Mouse (Mus musculus): ENCODE data around the gene Parpbp. TPM values are rescaled to one million over a fixed set of nuclear protein-coding genes. Genes with fewer than 3 reads are reported as not detected.

Parpbp gene
- polyA plus RNA-seq, 1 experiment = 0.16 TPM

GRCm38 (mm10) chr10:88113290-88113689 lies 33.5 kb downstream of the Parpbp start:
- H3K4me1 ChIP-seq = no peaks in the 10 kb centered on the region
- peaks cover 30% of the 10 kb centered on the region for H3K36me3 ChIP-seq (replicated peaks; ENCODE audit: low read length)
- no peaks in the 10 kb centered on the region for H3K27me3 ChIP-seq (replicated peaks)
- H3K4me3 ChIP-seq (replicated peaks) = no peak overlapping the region
- no peaks in the 10 kb centered on the region for H3K9me3 ChIP-seq
- TF ChIP-seq GATA1 (IDR thresholded peaks at IDR 0.05; ENCODE audit: borderline replicate concordance, low read length) = no peak
- no peak for TF ChIP-seq FLI1 (IDR thresholded peaks at IDR 0.05; ENCODE audit: low read length)

DNA sequence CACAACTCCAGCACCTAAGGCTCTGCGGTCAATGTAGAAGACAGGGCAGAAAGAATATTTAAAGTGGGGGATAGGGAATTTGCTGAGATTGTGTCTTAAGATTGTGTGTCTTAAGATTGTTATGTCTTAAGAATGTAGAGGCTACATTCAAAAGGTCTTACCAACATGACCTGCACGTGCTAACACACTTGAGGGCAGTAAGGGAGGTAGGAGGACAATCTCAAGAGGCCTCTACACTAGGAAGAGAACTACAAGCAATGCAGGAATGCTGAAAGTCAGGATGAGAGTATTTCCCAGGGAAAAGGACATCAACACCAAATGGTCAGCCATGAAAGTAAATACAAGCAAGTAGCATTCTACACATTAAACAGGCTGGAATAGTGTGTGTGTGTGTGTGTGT lies 40.6 kb downstream of the Parpbp start:
- TF ChIP-seq GATA1 (IDR thresholded peaks at IDR 0.05; ENCODE audit: borderline replicate concordance, low read length) (no peak), FLI1 (IDR thresholded peaks at IDR 0.05; ENCODE audit: low read length) (no peak)
- H3K9me3 ChIP-seq = no peaks in the 10 kb centered on the region
- no peaks in the 10 kb centered on the region for H3K4me1 ChIP-seq
- H3K4me3 ChIP-seq (replicated peaks) = no peak overlapping the region
- no peaks in the 10 kb centered on the region for H3K27me3 ChIP-seq (replicated peaks)
- peaks cover 12% of the 10 kb centered on the region for H3K36me3 ChIP-seq (replicated peaks; ENCODE audit: low read length)

DNA sequence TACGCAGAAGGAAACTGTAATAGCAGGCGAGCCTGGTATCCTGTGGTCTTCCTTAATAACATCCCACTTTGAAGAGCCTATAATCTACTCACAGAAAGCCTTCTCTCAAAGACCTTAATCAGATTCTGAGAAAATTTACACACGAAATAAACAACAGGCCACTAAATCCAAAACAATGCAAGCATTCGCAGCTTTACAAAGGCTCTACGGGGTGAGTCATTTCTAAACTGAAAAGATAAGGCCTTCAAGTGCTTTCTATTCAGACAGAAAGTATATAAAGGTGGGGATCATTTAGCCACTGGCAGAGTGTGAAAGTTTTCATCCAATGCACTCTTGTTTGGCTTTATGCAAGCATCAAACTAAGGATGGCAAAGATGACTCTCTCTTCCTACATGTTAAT lies 56.0 kb downstream of the Parpbp start, which contains the start of gene Pmch:
Gene Pmch (plus strand): TSS at position 301 of the 400 bp plus-strand sequence.
- Histone ChIP-seq H3K9me3 (no peaks in the 10 kb centered on the region), H3K36me3 (replicated peaks; ENCODE audit: low read length) (peaks cover 32% of the 10 kb centered on the region), H3K27me3 (replicated peaks) (no peaks in the 10 kb centered on the region), H3K4me3 (replicated peaks) (no peak within 1 kb of the TSS), H3K4me1 (no peaks in the 10 kb centered on the region)
- TF ChIP-seq GATA1 (IDR thresholded peaks at IDR 0.05; ENCODE audit: borderline replicate concordance, low read length) (no peak), FLI1 (IDR thresholded peaks at IDR 0.05; ENCODE audit: low read length) (no peak)

GRCm38 (mm10) chr10:88067377-88067776 lies 79.4 kb downstream of the Parpbp start:
- no peaks in the 10 kb centered on the region for H3K9me3 ChIP-seq
- H3K36me3 ChIP-seq (replicated peaks; ENCODE audit: low read length) = no peaks in the 10 kb centered on the region
- no peaks in the 10 kb centered on the region for H3K4me1 ChIP-seq
- no peaks in the 10 kb centered on the region for H3K27me3 ChIP-seq (replicated peaks)
- H3K4me3 ChIP-seq (replicated peaks) = no peak overlapping the region
- TF ChIP-seq GATA1 (IDR thresholded peaks at IDR 0.05; ENCODE audit: borderline replicate concordance, low read length) (no peak), FLI1 (IDR thresholded peaks at IDR 0.05; ENCODE audit: low read length) (no peak)

DNA sequence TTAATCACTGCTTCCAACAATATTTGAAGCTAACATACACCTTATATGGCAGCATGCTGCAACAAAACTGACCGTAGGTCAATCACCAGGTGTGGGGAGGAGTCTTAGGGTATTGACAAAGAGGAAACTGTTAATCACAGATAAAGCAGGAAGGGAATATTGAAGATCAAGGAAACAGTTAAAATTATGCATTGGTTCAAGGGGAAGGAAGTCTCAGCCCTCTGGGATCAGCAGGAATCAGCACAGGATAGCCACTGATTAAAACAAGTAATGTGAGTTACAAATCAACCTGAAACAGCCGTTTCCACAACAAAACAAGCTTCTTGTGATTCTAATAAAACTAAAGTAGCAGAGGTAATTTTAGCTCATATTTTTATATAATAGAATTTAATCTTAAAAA lies 81.9 kb downstream of the Parpbp start:
- Histone ChIP-seq H3K27me3 (replicated peaks) (no peaks in the 10 kb centered on the region), H3K4me1 (no peaks in the 10 kb centered on the region), H3K9me3 (no peaks in the 10 kb centered on the region), H3K36me3 (replicated peaks; ENCODE audit: low read length) (no peaks in the 10 kb centered on the region), H3K4me3 (replicated peaks) (no peak overlapping the region)
- TF ChIP-seq FLI1 (IDR thresholded peaks at IDR 0.05; ENCODE audit: low read length) (no peak), GATA1 (IDR thresholded peaks at IDR 0.05; ENCODE audit: borderline replicate concordance, low read length) (no peak)

DNA sequence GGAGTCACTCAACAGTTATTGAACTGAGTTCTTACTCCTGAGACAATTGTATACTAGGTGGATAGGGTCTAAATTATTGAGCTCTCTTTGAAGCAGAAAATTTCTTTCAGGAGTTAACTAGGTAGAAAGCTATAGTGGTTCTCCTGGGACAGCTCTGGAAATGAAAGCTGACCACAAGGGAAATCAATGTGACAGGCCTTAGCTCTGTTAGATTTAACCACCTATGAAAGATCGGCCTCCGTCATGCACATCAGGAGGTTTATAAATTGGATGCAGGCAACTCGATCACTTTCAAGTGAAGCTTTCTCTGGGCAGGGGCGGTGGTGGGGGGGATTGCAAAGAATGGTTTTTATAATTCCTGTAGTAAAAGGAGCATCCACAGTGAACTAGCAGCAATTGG lies 83.3 kb downstream of the Parpbp start:
- H3K36me3 ChIP-seq (replicated peaks; ENCODE audit: low read length) = no peaks in the 10 kb centered on the region
- TF ChIP-seq GATA1 (IDR thresholded peaks at IDR 0.05; ENCODE audit: borderline replicate concordance, low read length) = no peak
- TF ChIP-seq FLI1 (IDR thresholded peaks at IDR 0.05; ENCODE audit: low read length) = no peak
- H3K4me3 ChIP-seq (replicated peaks) = no peak overlapping the region
- no peaks in the 10 kb centered on the region for H3K4me1 ChIP-seq
- no peaks in the 10 kb centered on the region for H3K9me3 ChIP-seq
- no peaks in the 10 kb centered on the region for H3K27me3 ChIP-seq (replicated peaks)

GRCm38 (mm10) chr10:88056950-88057649 lies 89.6 kb downstream of the Parpbp start:
- Histone ChIP-seq H3K4me1 (peaks cover 9% of the 10 kb centered on the region; the same call in 1 of the 2 replicates), H3K36me3 (replicated peaks; ENCODE audit: low read length) (no peaks in the 10 kb centered on the region), H3K27me3 (replicated peaks) (no peaks in the 10 kb centered on the region), H3K9me3 (no peaks in the 10 kb centered on the region), H3K4me3 (replicated peaks) (no peak overlapping the region)
- TF ChIP-seq FLI1 (IDR thresholded peaks at IDR 0.05; ENCODE audit: low read length) (no peak), GATA1 (IDR thresholded peaks at IDR 0.05; ENCODE audit: borderline replicate concordance, low read length) (no peak)

- peak overlapping the region; percentile 44 for H3K4me3 ChIP-seq (replicated peaks)
- H3K4me1 ChIP-seq = peaks cover 9% of the 10 kb centered on the region; the same call in 1 of the 2 replicates
- H3K27me3 ChIP-seq (replicated peaks) = no peaks in the 10 kb centered on the region
- H3K36me3 ChIP-seq (replicated peaks; ENCODE audit: low read length) = no peaks in the 10 kb centered on the region
- no peak for TF ChIP-seq FLI1 (IDR thresholded peaks at IDR 0.05; ENCODE audit: low read length)
- TF ChIP-seq GATA1 (IDR thresholded peaks at IDR 0.05; ENCODE audit: borderline replicate concordance, low read length) = no peak
- no peaks in the 10 kb centered on the region for H3K9me3 ChIP-seq
Observed at GRCm38 (mm10) chr10:88054233-88054985, 92.3 kb downstream of the Parpbp start.

GRCm38 (mm10) chr10:88046098-88046771 lies 100.5 kb downstream of the Parpbp start:
- TF ChIP-seq GATA1 (IDR thresholded peaks at IDR 0.05; ENCODE audit: borderline replicate concordance, low read length) (no peak), FLI1 (IDR thresholded peaks at IDR 0.05; ENCODE audit: low read length) (no peak)
- no peaks in the 10 kb centered on the region for H3K36me3 ChIP-seq (replicated peaks; ENCODE audit: low read length)
- no peak overlapping the region for H3K4me3 ChIP-seq (replicated peaks)
- H3K4me1 ChIP-seq = no peaks in the 10 kb centered on the region
- no peaks in the 10 kb centered on the region for H3K27me3 ChIP-seq (replicated peaks)
- H3K9me3 ChIP-seq = 0 out of 2 replicates have a peak, but pooled peaks cover 3% of the 10 kb centered on the region
